Mouse (Mus musculus) stomach, embryonic 15.5 days (tissue): ENCODE measurements at regions not wholly inside any gene's neighbourhood (a gene's known extent, or its start where the extent isn't known, plus 50 kb on each side); places are given as distances from the start of the nearest gene placed in this dataset.

Experiments
- ATAC-seq: fragments of 200-750 bp; cut with Nextera tagmentation; 2 replicates; pipeline ENCODE4 v1.8.0; 2017; ENCODE audit warnings: low read depth, moderate number of reproducible peaks, moderate TSS enrichment; ENCODE audit not compliant: insufficient read depth, low FRiP score
- H3K27ac ChIP-seq: fragments of 300-500 bp; sonication (generic); 2 replicates; pipeline ENCODE4 v1.5.1; 2015; ENCODE audit warnings: mild to moderate bottlenecking, inconsistent platforms
- H3K27me3 ChIP-seq: fragments of 300-500 bp; sonication (generic); replicated peaks from 2 replicates; pipeline ENCODE4 v1.6.1; 2015; ENCODE audit warnings: inconsistent platforms
- H3K36me3 ChIP-seq: fragments of 300-500 bp; sonication (generic); 2 replicates; pipeline ENCODE4 v1.6.1; 2015; ENCODE audit warnings: inconsistent platforms
- H3K4me1 ChIP-seq: fragments of 300-500 bp; sonication (generic); 2 replicates; pipeline ENCODE4 v1.6.1; 2015; ENCODE audit warnings: inconsistent platforms
- H3K4me2 ChIP-seq: fragments of 300-500 bp; sonication (generic); 2 replicates; pipeline ENCODE4 v1.6.1; 2015; ENCODE audit warnings: mild to moderate bottlenecking, inconsistent platforms
- H3K4me3 ChIP-seq: fragments of 300-500 bp; sonication (generic); replicated peaks from 2 replicates; pipeline ENCODE4 v1.5.1; 2015; ENCODE audit warnings: inconsistent platforms
- H3K9ac ChIP-seq: fragments of 300-500 bp; sonication (generic); 2 replicates; pipeline ENCODE4 v1.6.1; 2015; ENCODE audit warnings: inconsistent platforms
- H3K9me3 ChIP-seq: fragments of 300-500 bp; sonication (generic); 2 replicates; pipeline ENCODE4 v1.6.1; 2016; ENCODE audit warnings: inconsistent platforms
- WGBS: fragments of 180-500 bp; shearing (Covaris S2); methylation state at CpG from one replicate; pipeline ENCODE4 v1.1.7; 2015; 5-methylcytosine and 5-hydroxymethylcytosine counted together

- Histone ChIP-seq H3K4me3 (no peak overlapping the region), H3K36me3 (no peaks in the 10 kb centered on the region), H3K9me3 (no peaks in the 10 kb centered on the region), H3K9ac (no peak overlapping the region), H3K27me3 (no peaks in the 10 kb centered on the region), H3K4me2 (no peak overlapping the region), H3K27ac (no peak overlapping the region), H3K4me1 (no peaks in the 10 kb centered on the region)
- WGBS: 53% methylated on average over 8 of the region's 8 CpGs
- no peak for ATAC-seq
Measured at GRCm38 (mm10) chr16:9138552-9139224, 308.8 kb downstream of the 1810013L24Rik start.

GRCm38 (mm10) chr16:9139405-9139804 lies 309.5 kb downstream of the 1810013L24Rik start:
- Histone ChIP-seq H3K4me2 (no peak overlapping the region), H3K4me3 (no peak overlapping the region), H3K4me1 (no peaks in the 10 kb centered on the region), H3K27ac (no peak overlapping the region), H3K27me3 (no peaks in the 10 kb centered on the region), H3K36me3 (no peaks in the 10 kb centered on the region), H3K9me3 (no peaks in the 10 kb centered on the region), H3K9ac (no peak overlapping the region)
- WGBS: 60% methylated on average over 3 of the region's 3 CpGs
- ATAC-seq: no peak

DNA sequence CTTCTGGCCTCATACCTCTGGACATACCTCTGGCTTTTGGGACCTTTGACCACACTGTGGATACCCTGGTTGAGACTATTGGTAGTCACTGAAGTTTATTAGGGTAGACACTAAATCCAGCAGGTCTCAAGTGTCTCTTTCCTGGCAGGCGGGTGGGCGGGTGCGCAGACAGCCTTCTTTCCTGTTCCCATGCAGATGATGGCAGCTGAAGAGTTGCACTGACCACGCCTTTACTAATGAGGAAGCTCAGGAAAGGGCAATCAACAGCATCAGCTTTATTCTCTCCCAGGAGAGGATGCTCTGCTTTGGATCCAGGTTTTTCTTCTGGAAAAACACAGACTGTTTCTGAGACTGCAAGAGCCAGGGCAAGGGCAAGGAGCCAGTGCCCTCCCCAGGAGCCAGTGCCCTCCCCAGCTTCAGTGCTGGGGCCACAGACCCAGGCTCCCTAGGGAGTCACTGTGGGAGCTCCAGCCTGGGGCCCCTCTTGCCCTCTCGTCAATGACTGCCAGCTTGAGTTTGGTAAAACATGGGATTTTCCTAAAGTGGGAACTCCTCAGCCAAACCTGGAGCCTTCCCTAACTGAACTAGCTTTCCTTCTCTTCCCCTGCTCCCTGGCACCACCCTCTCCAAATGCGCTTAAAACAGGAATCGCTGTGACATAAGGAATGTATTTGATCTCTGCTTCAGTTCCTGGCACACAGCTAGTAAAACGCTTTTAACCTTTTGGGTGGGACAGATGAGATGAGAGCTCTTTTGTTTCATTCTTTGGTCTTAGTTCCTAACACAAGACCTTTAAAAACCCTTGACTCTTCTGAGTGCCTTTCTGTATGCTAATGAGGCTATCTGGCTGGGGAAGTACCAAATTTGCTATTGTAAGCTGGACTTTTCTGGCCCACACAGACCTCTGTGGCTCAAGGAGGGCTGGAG lies 319.6 kb downstream of the 1810013L24Rik start:
- no peak for ATAC-seq
- no peaks in the 10 kb centered on the region for H3K4me1 ChIP-seq
- 58% methylated on average over 8 of the region's 8 CpGs for WGBS
- no peak overlapping the region for H3K4me2 ChIP-seq
- no peak overlapping the region for H3K27ac ChIP-seq
- no peaks in the 10 kb centered on the region for H3K27me3 ChIP-seq
- no peaks in the 10 kb centered on the region for H3K36me3 ChIP-seq
- H3K4me3 ChIP-seq: no peak overlapping the region
- H3K9me3 ChIP-seq: no peaks in the 10 kb centered on the region
- no peak overlapping the region for H3K9ac ChIP-seq

DNA sequence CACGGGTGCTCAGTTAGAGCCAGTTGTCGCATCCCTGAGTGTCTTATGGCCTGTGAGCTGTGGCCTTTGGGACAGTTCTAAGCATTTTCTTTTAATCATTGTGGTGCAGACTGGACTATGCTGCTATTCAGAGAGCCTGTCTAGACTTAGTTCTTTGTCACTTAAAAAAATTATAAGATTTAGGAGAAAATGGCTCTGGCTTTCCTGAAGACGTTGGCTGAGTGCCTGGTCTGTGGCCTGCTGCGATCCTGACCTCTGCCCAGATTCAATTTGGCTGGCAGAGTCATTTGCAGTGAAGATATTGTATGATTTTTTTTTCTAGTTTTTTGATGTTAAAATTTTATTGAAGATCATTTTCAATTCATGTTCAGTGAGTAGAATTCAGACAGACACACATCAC lies 322.0 kb downstream of the 1810013L24Rik start:
- no peak overlapping the region for H3K27ac ChIP-seq
- 55% methylated on average over 4 of the region's 4 CpGs for WGBS
- no peaks in the 10 kb centered on the region for H3K36me3 ChIP-seq
- ATAC-seq: no peak
- no peaks in the 10 kb centered on the region for H3K9me3 ChIP-seq
- H3K4me3 ChIP-seq: no peak overlapping the region
- no peaks in the 10 kb centered on the region for H3K27me3 ChIP-seq
- H3K9ac ChIP-seq: no peak overlapping the region
- no peak overlapping the region for H3K4me2 ChIP-seq
- no peaks in the 10 kb centered on the region for H3K4me1 ChIP-seq

DNA sequence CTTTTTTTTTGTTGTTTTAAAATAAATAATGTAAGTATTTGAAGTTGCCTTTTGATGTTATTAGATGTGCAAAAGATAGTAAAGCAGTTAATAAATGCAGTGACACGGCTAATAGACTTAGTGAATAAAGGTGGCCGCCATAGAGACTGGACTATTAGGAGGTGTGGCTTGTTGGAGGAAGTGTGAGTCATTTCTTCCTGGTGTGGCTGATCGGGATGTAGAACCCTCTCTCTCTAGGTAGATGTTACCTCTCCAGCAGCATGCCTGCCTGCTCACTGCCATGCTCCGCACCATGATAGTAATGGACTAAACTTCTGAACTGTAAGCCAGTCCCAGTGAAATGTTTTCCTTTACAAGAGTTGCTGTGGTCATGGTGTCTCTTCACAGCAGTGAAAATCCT lies 323.6 kb downstream of the 1810013L24Rik start:
- no peak for ATAC-seq
- whole genome bisulfite sequencing: 85% methylated on average over 4 of the region's 4 CpGs

GRCm38 (mm10) chr16:9165763-9166310 lies 335.9 kb downstream of the 1810013L24Rik start:
- H3K27ac ChIP-seq: no peak overlapping the region
- H3K4me3 ChIP-seq: no peak overlapping the region
- H3K36me3 ChIP-seq: no peaks in the 10 kb centered on the region
- WGBS: 71% methylated on average over 8 of the region's 8 CpGs
- H3K4me2 ChIP-seq: no peak overlapping the region
- ATAC-seq: no peak
- H3K4me1 ChIP-seq: no peaks in the 10 kb centered on the region
- H3K9me3 ChIP-seq: no peaks in the 10 kb centered on the region
- no peaks in the 10 kb centered on the region for H3K27me3 ChIP-seq
- H3K9ac ChIP-seq: no peak overlapping the region

More for the DNA sequence above, 323.6 kb downstream of the 1810013L24Rik start:
- H3K4me2 ChIP-seq: no peak overlapping the region
- no peaks in the 10 kb centered on the region for H3K9me3 ChIP-seq
- H3K4me1 ChIP-seq: no peaks in the 10 kb centered on the region
- H3K4me3 ChIP-seq: no peak overlapping the region
- H3K9ac ChIP-seq: no peak overlapping the region
- H3K36me3 ChIP-seq: no peaks in the 10 kb centered on the region
- no peak overlapping the region for H3K27ac ChIP-seq
- no peaks in the 10 kb centered on the region for H3K27me3 ChIP-seq

- no peak overlapping the region for H3K27ac ChIP-seq
- 55% methylated on average over 3 of the region's 3 CpGs for WGBS
- H3K9ac ChIP-seq: no peak overlapping the region
- no peak for ATAC-seq
- H3K4me1 ChIP-seq: no peaks in the 10 kb centered on the region
- H3K27me3 ChIP-seq: no peaks in the 10 kb centered on the region
- H3K36me3 ChIP-seq: no peaks in the 10 kb centered on the region
- no peaks in the 10 kb centered on the region for H3K9me3 ChIP-seq
- H3K4me3 ChIP-seq: no peak overlapping the region
- no peak overlapping the region for H3K4me2 ChIP-seq
Measured at GRCm38 (mm10) chr16:9176402-9176801, 346.5 kb downstream of the 1810013L24Rik start.

DNA sequence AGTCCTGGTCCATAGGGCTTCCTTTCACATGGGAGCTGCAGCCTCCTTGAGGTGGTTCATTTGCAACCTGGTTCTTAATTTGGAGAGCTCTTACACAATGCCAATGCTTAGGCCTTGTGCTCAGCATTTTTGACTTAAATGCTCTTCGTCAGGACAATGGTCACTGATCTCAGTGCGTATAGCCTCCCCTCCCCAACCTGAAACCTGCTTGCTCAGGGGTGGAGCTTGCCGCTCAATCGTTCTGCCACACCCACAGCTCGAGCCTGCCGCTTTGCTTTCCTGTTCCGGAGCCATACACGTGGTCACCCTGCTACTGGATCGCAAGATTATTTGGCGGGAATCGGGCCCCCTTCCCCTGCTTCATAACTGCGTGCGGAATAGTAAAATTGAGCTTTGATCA lies 365.9 kb downstream of the 1810013L24Rik start:
- Histone ChIP-seq H3K27me3 (no peaks in the 10 kb centered on the region), H3K27ac (no peak overlapping the region), H3K9me3 (no peaks in the 10 kb centered on the region), H3K4me3 (no peak overlapping the region), H3K9ac (no peak overlapping the region), H3K4me1 (no peaks in the 10 kb centered on the region), H3K36me3 (no peaks in the 10 kb centered on the region), H3K4me2 (no peak overlapping the region)
- ATAC-seq: no peak
- 39% methylated on average over 13 of the region's 13 CpGs for WGBS

DNA sequence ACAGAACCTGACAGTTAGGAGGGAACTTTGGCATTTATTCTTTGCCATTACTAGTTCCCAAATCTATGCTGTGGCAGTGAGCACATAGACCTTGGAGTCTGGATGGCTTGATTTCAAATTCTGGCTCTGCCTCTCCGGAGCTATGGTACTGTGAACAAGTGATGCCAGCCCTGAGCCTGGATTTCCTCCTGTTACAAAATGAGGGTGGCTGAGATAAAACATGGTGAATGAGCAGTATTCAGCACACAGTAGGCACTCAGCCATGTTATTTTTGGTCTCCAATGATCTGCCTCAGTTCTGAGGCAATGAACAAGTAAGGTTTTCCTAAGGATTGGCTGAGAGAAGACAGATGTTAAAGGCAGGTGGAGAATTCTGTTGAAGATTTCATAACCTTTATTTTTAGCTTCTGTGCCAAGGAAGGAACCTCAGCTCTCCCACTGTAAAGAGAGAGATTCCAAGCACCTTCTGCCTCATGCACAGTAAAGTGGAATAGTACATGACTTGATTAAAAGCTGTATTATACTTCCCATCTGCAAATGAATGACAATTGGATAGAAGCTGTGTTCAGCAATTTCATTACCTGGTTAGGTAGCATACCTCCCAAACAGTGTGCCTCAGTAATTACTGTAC lies 369.1 kb downstream of the 1810013L24Rik start:
- H3K27me3 ChIP-seq: no peaks in the 10 kb centered on the region
- H3K9me3 ChIP-seq: no peaks in the 10 kb centered on the region
- no peak overlapping the region for H3K9ac ChIP-seq
- no peak overlapping the region for H3K27ac ChIP-seq
- no peak for ATAC-seq
- no peak overlapping the region for H3K4me3 ChIP-seq
- 88% methylated on average over 1 of the region's 1 CpGs for WGBS
- no peaks in the 10 kb centered on the region for H3K4me1 ChIP-seq
- H3K4me2 ChIP-seq: no peak overlapping the region
- no peaks in the 10 kb centered on the region for H3K36me3 ChIP-seq

- Histone ChIP-seq H3K4me2 (no peak overlapping the region), H3K27me3 (no peaks in the 10 kb centered on the region), H3K9me3 (no peaks in the 10 kb centered on the region), H3K9ac (no peak overlapping the region), H3K36me3 (no peaks in the 10 kb centered on the region), H3K4me3 (no peak overlapping the region), H3K27ac (no peak overlapping the region), H3K4me1 (no peaks in the 10 kb centered on the region)
- 78% methylated on average over 4 of the region's 4 CpGs for WGBS
- ATAC-seq: no peak
Measured at GRCm38 (mm10) chr16:9208602-9209001, 378.7 kb downstream of the 1810013L24Rik start.

DNA sequence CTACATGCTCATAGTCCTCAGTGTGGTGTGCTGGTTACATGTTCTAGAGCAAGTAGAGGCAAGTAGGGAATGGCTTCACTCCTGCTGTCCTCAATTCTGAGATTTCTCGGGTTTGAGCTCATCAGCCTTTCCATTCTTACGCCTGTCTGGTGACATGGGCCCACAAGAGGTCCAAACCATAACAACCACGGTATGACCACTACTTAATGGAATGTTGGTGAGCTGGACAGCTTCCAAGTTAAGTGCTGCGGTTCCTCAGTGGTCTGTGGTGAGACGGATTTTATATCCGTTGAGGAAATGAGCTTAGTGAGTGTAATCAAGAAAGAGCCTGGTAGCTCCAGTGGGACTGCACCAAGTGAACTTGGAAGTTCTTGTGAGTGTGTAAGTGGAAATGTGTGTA lies 381.6 kb downstream of the 1810013L24Rik start:
- Histone ChIP-seq H3K27me3 (no peaks in the 10 kb centered on the region), H3K4me1 (no peaks in the 10 kb centered on the region), H3K9ac (no peak overlapping the region), H3K9me3 (no peaks in the 10 kb centered on the region), H3K4me3 (no peak overlapping the region), H3K27ac (no peak overlapping the region), H3K4me2 (no peak overlapping the region), H3K36me3 (no peaks in the 10 kb centered on the region)
- ATAC-seq: no peak
- 56% methylated on average over 6 of the region's 6 CpGs for WGBS

DNA sequence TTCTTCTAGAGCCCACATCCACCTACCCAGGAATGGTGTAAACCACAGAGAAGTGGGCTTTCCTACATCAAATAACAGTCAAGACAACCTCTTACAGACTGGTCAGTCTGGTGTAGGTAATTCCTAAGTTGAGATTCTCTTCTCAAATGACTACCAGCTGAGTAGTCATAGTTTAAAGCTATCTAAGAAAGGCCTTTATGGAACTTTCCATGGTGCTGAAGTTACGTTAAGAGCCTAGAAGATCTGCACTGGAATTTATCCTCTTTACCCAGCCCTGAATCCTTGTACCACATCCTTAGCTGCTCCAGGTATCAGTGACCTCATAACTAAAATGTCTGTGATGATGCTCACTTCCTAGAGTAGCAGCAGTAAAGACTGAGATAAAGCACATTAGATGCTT lies 385.2 kb downstream of the 1810013L24Rik start:
- Histone ChIP-seq H3K27ac (no peak overlapping the region), H3K9ac (no peak overlapping the region), H3K27me3 (no peaks in the 10 kb centered on the region), H3K4me3 (no peak overlapping the region), H3K4me2 (no peak overlapping the region), H3K9me3 (no peaks in the 10 kb centered on the region), H3K36me3 (no peaks in the 10 kb centered on the region), H3K4me1 (no peaks in the 10 kb centered on the region)
- 34% methylated on average over 1 of the region's 1 CpGs for WGBS
- ATAC-seq: no peak
